ENCODE assay signal across 21 mouse cellular contexts in genomic region chr10:128023496-128023895, GRCm38 (mm10). TPM values are rescaled to one million over a fixed set of nuclear protein-coding genes. Genes with fewer than 3 reads are reported as not detected.
DNase-seq lines count a peak whose midpoint lies in the region; ATAC-seq lines count a peak whose summit lies in the region.
"Had no signal": no experiment of that assay in that cellular context is flagged by ENCODE, and none has a peak within 500 bp of the region (broad histone marks: within the 10 kb centered on the region; RNA-seq: fewer than 3 reads in every experiment).

No protein-coding gene starts in this region.

- no peak overlapping the region for H3K9ac ChIP-seq in heart, embryonic 11.5 days (ENCODE audit: low read depth, low read length)
- H3K9ac ChIP-seq in midbrain, embryonic 11.5 days (ENCODE audit: low read length): no peak overlapping the region
- H3K9ac ChIP-seq in midbrain, embryonic 15.5 days: no peak overlapping the region

- H3K9me3 ChIP-seq in heart, embryonic 11.5 days (replicated peaks; ENCODE audit: control insufficient read depth, low read length): no peaks in the 10 kb centered on the region
- H3K9me3 ChIP-seq in midbrain, embryonic 11.5 days (ENCODE audit: control insufficient read depth, low read length): no peaks in the 10 kb centered on the region
- no peaks in the 10 kb centered on the region for H3K9me3 ChIP-seq in midbrain, embryonic 15.5 days
- H3K9me3 ChIP-seq: G1E had no signal

- peaks cover 29% of the 10 kb centered on the region for H3K36me3 ChIP-seq in heart, embryonic 11.5 days (ENCODE audit: control insufficient read depth, insufficient read depth, low read length)
- peaks cover 26% of the 10 kb centered on the region; the same call in 1 of the 2 replicates for H3K36me3 ChIP-seq in midbrain, embryonic 11.5 days (ENCODE audit: control insufficient read depth, insufficient read depth, low read length)
- H3K36me3 ChIP-seq in midbrain, embryonic 15.5 days (replicated peaks): peaks cover 29% of the 10 kb centered on the region

- DNase-seq in heart, adult 11 months: peak; percentile 83
- peak; percentile 81 for DNase-seq in midbrain, embryonic 11.5 days (ENCODE audit: low spot score, missing footprints)
- DNase-seq: adrenal gland, adult 2 months; adrenal gland, adult 8-10 months; adrenal gland, postnatal 10 days; adrenal gland, postnatal 14 days; adrenal gland, postnatal 25 days; adrenal gland, postnatal 36 days; B cell, adult 2 months; cerebellum, adult 11 months; cerebellum, adult 11-12 months; cerebellum, adult 18-20 months had no signal

- ATAC-seq in heart, embryonic 11.5 days (replicated peaks; ENCODE audit: insufficient number of reproducible peaks, low FRiP score, low TSS enrichment): no peak
- ATAC-seq in midbrain, embryonic 11.5 days (ENCODE audit: low FRiP score): no peak
- no peak for ATAC-seq in midbrain, embryonic 15.5 days (replicated peaks)
- ATAC-seq: activated CD4-positive, CD25-positive, alpha-beta regulatory T cell, adult 4 months; CD4-positive, CD25-positive, alpha-beta regulatory T cell, adult 4 months; Patski had no signal

- no peaks in the 10 kb centered on the region for H3K4me1 ChIP-seq in heart, embryonic 11.5 days (ENCODE audit: control insufficient read depth, insufficient read depth, low read length)
- no peaks in the 10 kb centered on the region for H3K4me1 ChIP-seq in midbrain, embryonic 11.5 days (ENCODE audit: control insufficient read depth, insufficient read depth, low read length)
- H3K4me1 ChIP-seq in midbrain, embryonic 15.5 days: no peaks in the 10 kb centered on the region

- H3K27me3 ChIP-seq in heart, embryonic 11.5 days (ENCODE audit: control insufficient read depth, insufficient read depth, low read length): no peaks in the 10 kb centered on the region
- no peaks in the 10 kb centered on the region for H3K27me3 ChIP-seq in midbrain, embryonic 11.5 days (ENCODE audit: control insufficient read depth, insufficient read depth, low read length)
- no peaks in the 10 kb centered on the region for H3K27me3 ChIP-seq in midbrain, embryonic 15.5 days (replicated peaks)
- H3K27me3 ChIP-seq: CH12.LX, Patski had no signal

- 92% methylated on average over 10 of the region's 10 CpGs for WGBS in heart, embryonic 11.5 days (ENCODE audit: insufficient replicate concordance)
- WGBS in midbrain, embryonic 11.5 days: 92% methylated on average over 10 of the region's 10 CpGs
- 95% methylated on average over 10 of the region's 10 CpGs for WGBS in midbrain, embryonic 15.5 days

- H3K4me3 ChIP-seq in heart, embryonic 11.5 days (ENCODE audit: low read depth, low read length): no peak overlapping the region
- no peak overlapping the region for H3K4me3 ChIP-seq in midbrain, embryonic 11.5 days (ENCODE audit: low read depth, low read length)
- no peak overlapping the region for H3K4me3 ChIP-seq in midbrain, embryonic 15.5 days

- no peak overlapping the region for H3K27ac ChIP-seq in heart, embryonic 11.5 days (ENCODE audit: low read depth, low read length)
- H3K27ac ChIP-seq in midbrain, embryonic 11.5 days (ENCODE audit: low read depth, low read length): no peak overlapping the region
- no peak overlapping the region for H3K27ac ChIP-seq in midbrain, embryonic 15.5 days

- no peak overlapping the region for H3K4me2 ChIP-seq in heart, embryonic 11.5 days
- H3K4me2 ChIP-seq in midbrain, embryonic 11.5 days: no peak overlapping the region
- no peak overlapping the region for H3K4me2 ChIP-seq in midbrain, embryonic 15.5 days

RNA-seq across cellular contexts. Expression of gene Prim1, which starts 8.5 kb away (rescaled TPM):
- 56.0 and 61.4 TPM in 2 replicates for polyA plus RNA-seq in heart, embryonic 11.5 days (2014; fragmentation: Nextera tagmentation; extraction: Ambion mirVana)
- polyA plus RNA-seq in midbrain, embryonic 11.5 days (2014; fragmentation: Nextera tagmentation; extraction: Ambion mirVana): 106 and 107 TPM in 2 replicates
- 37.2 and 41.8 TPM in 2 replicates for polyA plus RNA-seq in midbrain, embryonic 15.5 days (2015; fragmentation: Nextera tagmentation; extraction: Ambion mirVana)

RNA-seq across cellular contexts. Expression of gene Naca, which starts 11.9 kb away (rescaled TPM):
- 678 and 713 TPM in 2 replicates for polyA plus RNA-seq in heart, embryonic 11.5 days (2014; fragmentation: Nextera tagmentation; extraction: Ambion mirVana)
- polyA plus RNA-seq in midbrain, embryonic 11.5 days (2014; fragmentation: Nextera tagmentation; extraction: Ambion mirVana): 915 and 936 TPM in 2 replicates
- 473 and 476 TPM in 2 replicates for polyA plus RNA-seq in midbrain, embryonic 15.5 days (2015; fragmentation: Nextera tagmentation; extraction: Ambion mirVana)

RNA-seq across cellular contexts. Expression of gene Hsd17b6, which starts 16.1 kb away (rescaled TPM):
- not detected in 2 replicates for polyA plus RNA-seq in heart, embryonic 11.5 days (2014; fragmentation: Nextera tagmentation; extraction: Ambion mirVana)
- not detected in 2 replicates for polyA plus RNA-seq in midbrain, embryonic 11.5 days (2014; fragmentation: Nextera tagmentation; extraction: Ambion mirVana)
- not detected in 2 replicates for polyA plus RNA-seq in midbrain, embryonic 15.5 days (2015; fragmentation: Nextera tagmentation; extraction: Ambion mirVana)
- polyA plus RNA-seq: activated CD4-positive, CD25-positive, alpha-beta regulatory T cell, adult 4 months; adrenal gland, adult 2 months; brain, embryonic 14.5 days; C2C12; CD4-positive, CD25-positive, alpha-beta regulatory T cell, adult 4 months; G1E; Patski had no signal

RNA-seq across cellular contexts. Expression of gene Ptges3, which starts 35.3 kb away (rescaled TPM):
- 354 and 377 TPM in 2 replicates for polyA plus RNA-seq in heart, embryonic 11.5 days (2014; fragmentation: Nextera tagmentation; extraction: Ambion mirVana)
- polyA plus RNA-seq in midbrain, embryonic 11.5 days (2014; fragmentation: Nextera tagmentation; extraction: Ambion mirVana): 686 and 692 TPM in 2 replicates
- 351 and 372 TPM in 2 replicates for polyA plus RNA-seq in midbrain, embryonic 15.5 days (2015; fragmentation: Nextera tagmentation; extraction: Ambion mirVana)

RNA-seq across cellular contexts. Expression of gene Atp5b, which starts 59.6 kb away (rescaled TPM):
- polyA plus RNA-seq in heart, embryonic 11.5 days (2014; fragmentation: Nextera tagmentation; extraction: Ambion mirVana): 4,523 and 4,948 TPM in 2 replicates
- 2,316 and 2,383 TPM in 2 replicates for polyA plus RNA-seq in midbrain, embryonic 11.5 days (2014; fragmentation: Nextera tagmentation; extraction: Ambion mirVana)
- 2,030 and 2,053 TPM in 2 replicates for polyA plus RNA-seq in midbrain, embryonic 15.5 days (2015; fragmentation: Nextera tagmentation; extraction: Ambion mirVana)
